Mouse (Mus musculus) forebrain, embryonic 13.5 days (tissue): ENCODE measurements at regions not wholly inside any gene's neighbourhood (a gene's known extent, or its start where the extent isn't known, plus 50 kb on each side); places are given as distances from the start of the nearest gene placed in this dataset.

Source experiments
- ATAC-seq: fragments of 200-750 bp; cut with Nextera tagmentation; 2 replicates; pipeline ENCODE4 v1.8.0; 2017
- H3K27ac ChIP-seq: fragments of 300-500 bp; sonication (generic); 2 replicates; pipeline ENCODE4 v1.5.1; 2015; ENCODE audit warnings: inconsistent platforms, mild to moderate bottlenecking, moderate library complexity
- H3K27me3 ChIP-seq: fragments of 300-500 bp; sonication (generic); 2 replicates; pipeline ENCODE4 v1.6.1; 2015; ENCODE audit warnings: mild to moderate bottlenecking, inconsistent platforms
- H3K36me3 ChIP-seq: fragments of 300-500 bp; sonication (generic); 2 replicates; pipeline ENCODE4 v1.6.1; 2015; ENCODE audit warnings: mild to moderate bottlenecking, inconsistent platforms; ENCODE audit not compliant: poor library complexity, severe bottlenecking
- H3K4me1 ChIP-seq: fragments of 300-500 bp; sonication (generic); 2 replicates; pipeline ENCODE4 v1.6.1; 2015; ENCODE audit warnings: inconsistent platforms
- H3K4me2 ChIP-seq: fragments of 300-500 bp; sonication (generic); 2 replicates; pipeline ENCODE4 v1.6.1; 2015; ENCODE audit warnings: inconsistent platforms, mild to moderate bottlenecking, moderate library complexity
- H3K4me3 ChIP-seq: fragments of 300-500 bp; sonication (generic); 2 replicates; pipeline ENCODE4 v1.5.1; 2015; ENCODE audit warnings: mild to moderate bottlenecking, inconsistent platforms
- H3K9ac ChIP-seq: fragments of 300-500 bp; sonication (generic); 2 replicates; pipeline ENCODE4 v1.6.1; 2015; ENCODE audit warnings: mild to moderate bottlenecking, inconsistent platforms
- H3K9me3 ChIP-seq: fragments of 300-500 bp; sonication (generic); replicated peaks from 2 replicates; pipeline ENCODE4 v1.6.1; 2016; ENCODE audit warnings: inconsistent platforms
- WGBS: fragments of 180-500 bp; shearing (Covaris S2); methylation state at CpG from one replicate; pipeline ENCODE4 v1.1.7; 2015; 5-methylcytosine and 5-hydroxymethylcytosine counted together

- H3K4me2 ChIP-seq: no peak overlapping the region
Observed at GRCm38 (mm10) chr8:109085134-109085533, 408.7 kb upstream of the Pmfbp1 start.

GRCm38 (mm10) chr8:109087781-109088180, 406.0 kb upstream of the Pmfbp1 start:
- no peaks in the 10 kb centered on the region for H3K36me3 ChIP-seq
- H3K9ac ChIP-seq: no peak overlapping the region
- no peak for ATAC-seq
- H3K27ac ChIP-seq: no peak overlapping the region
- no peaks in the 10 kb centered on the region for H3K27me3 ChIP-seq
- no peak overlapping the region for H3K4me2 ChIP-seq
- no peaks in the 10 kb centered on the region for H3K4me1 ChIP-seq
- 56% methylated on average over 1 of the region's 1 CpGs for WGBS
- no peak overlapping the region for H3K4me3 ChIP-seq
- H3K9me3 ChIP-seq: no peaks in the 10 kb centered on the region

More at GRCm38 (mm10) chr8:109085134-109085533, 408.7 kb upstream of the Pmfbp1 start:
- Histone ChIP-seq H3K36me3 (no peaks in the 10 kb centered on the region), H3K27me3 (no peaks in the 10 kb centered on the region), H3K9me3 (no peaks in the 10 kb centered on the region), H3K4me1 (no peaks in the 10 kb centered on the region), H3K4me3 (no peak overlapping the region), H3K27ac (no peak overlapping the region), H3K9ac (no peak overlapping the region)
- no peak for ATAC-seq
- 92% methylated on average over 7 of the region's 7 CpGs for WGBS

- no peaks in the 10 kb centered on the region for H3K9me3 ChIP-seq
- H3K4me2 ChIP-seq: no peak overlapping the region
- H3K27me3 ChIP-seq: no peaks in the 10 kb centered on the region
- WGBS: 91% methylated on average over 15 of the region's 15 CpGs
- H3K27ac ChIP-seq: no peak overlapping the region
- no peaks in the 10 kb centered on the region for H3K36me3 ChIP-seq
- no peaks in the 10 kb centered on the region for H3K4me1 ChIP-seq
- no peak overlapping the region for H3K4me3 ChIP-seq
- ATAC-seq: no peak
- no peak overlapping the region for H3K9ac ChIP-seq
Observed at GRCm38 (mm10) chr8:109099671-109100070, 394.2 kb upstream of the Pmfbp1 start.

GRCm38 (mm10) chr8:109101416-109101815, 392.4 kb upstream of the Pmfbp1 start:
- no peaks in the 10 kb centered on the region for H3K9me3 ChIP-seq
- no peak overlapping the region for H3K9ac ChIP-seq
- H3K4me1 ChIP-seq: 0 out of 2 replicates have a peak, but pooled peaks cover 6% of the 10 kb centered on the region
- WGBS: 78% methylated on average over 5 of the region's 5 CpGs
- H3K27me3 ChIP-seq: no peaks in the 10 kb centered on the region
- no peaks in the 10 kb centered on the region for H3K36me3 ChIP-seq
- ATAC-seq: no peak
- no peak overlapping the region for H3K4me2 ChIP-seq
- H3K4me3 ChIP-seq: no peak overlapping the region
- H3K27ac ChIP-seq: no peak overlapping the region

- Histone ChIP-seq H3K4me1 (0 out of 2 replicates have a peak, but pooled peaks cover 6% of the 10 kb centered on the region), H3K9me3 (no peaks in the 10 kb centered on the region), H3K4me2 (no peak overlapping the region), H3K27me3 (no peaks in the 10 kb centered on the region), H3K36me3 (no peaks in the 10 kb centered on the region), H3K27ac (no peak overlapping the region), H3K9ac (no peak overlapping the region), H3K4me3 (no peak overlapping the region)
- 69% methylated on average over 6 of the region's 6 CpGs for WGBS
- no peak for ATAC-seq
Observed at GRCm38 (mm10) chr8:109104798-109105326, 389.0 kb upstream of the Pmfbp1 start.

- WGBS: 27% methylated on average over 6 of the region's 6 CpGs
- Histone ChIP-seq H3K9ac (no peak overlapping the region), H3K27ac (no peak overlapping the region), H3K36me3 (no peaks in the 10 kb centered on the region), H3K4me1 (0 out of 2 replicates have a peak, but pooled peaks cover 6% of the 10 kb centered on the region), H3K4me2 (no peak overlapping the region), H3K9me3 (no peaks in the 10 kb centered on the region), H3K4me3 (no peak overlapping the region), H3K27me3 (no peaks in the 10 kb centered on the region)
- no peak for ATAC-seq
Observed at GRCm38 (mm10) chr8:109105693-109106092, 388.1 kb upstream of the Pmfbp1 start.

- no peak overlapping the region for H3K4me3 ChIP-seq
- no peak overlapping the region for H3K9ac ChIP-seq
- no peak overlapping the region for H3K27ac ChIP-seq
- H3K4me1 ChIP-seq: 0 out of 2 replicates have a peak, but pooled peaks cover 6% of the 10 kb centered on the region
- WGBS: 54% methylated on average over 9 of the region's 9 CpGs
- no peak for ATAC-seq
- H3K36me3 ChIP-seq: no peaks in the 10 kb centered on the region
- no peaks in the 10 kb centered on the region for H3K9me3 ChIP-seq
- no peak overlapping the region for H3K4me2 ChIP-seq
- H3K27me3 ChIP-seq: no peaks in the 10 kb centered on the region
Observed at GRCm38 (mm10) chr8:109106971-109107370, 386.9 kb upstream of the Pmfbp1 start.

- H3K9ac ChIP-seq: no peak overlapping the region
- no peak overlapping the region for H3K4me2 ChIP-seq
- H3K27ac ChIP-seq: no peak overlapping the region
- ATAC-seq: no peak
- no peaks in the 10 kb centered on the region for H3K9me3 ChIP-seq
- no peak overlapping the region for H3K4me3 ChIP-seq
- H3K27me3 ChIP-seq: no peaks in the 10 kb centered on the region
- no peaks in the 10 kb centered on the region for H3K36me3 ChIP-seq
- 81% methylated on average over 12 of the region's 12 CpGs for WGBS
- H3K4me1 ChIP-seq: 0 out of 2 replicates have a peak, but pooled peaks cover 6% of the 10 kb centered on the region
Observed at GRCm38 (mm10) chr8:109107762-109108161, 386.1 kb upstream of the Pmfbp1 start.

GRCm38 (mm10) chr8:109109390-109109789, 384.4 kb upstream of the Pmfbp1 start:
- Histone ChIP-seq H3K36me3 (no peaks in the 10 kb centered on the region), H3K4me1 (0 out of 2 replicates have a peak, but pooled peaks cover 6% of the 10 kb centered on the region), H3K4me2 (no peak overlapping the region), H3K9me3 (no peaks in the 10 kb centered on the region), H3K27ac (no peak overlapping the region), H3K9ac (no peak overlapping the region), H3K4me3 (no peak overlapping the region), H3K27me3 (no peaks in the 10 kb centered on the region)
- no peak for ATAC-seq
- WGBS: 88% methylated on average over 4 of the region's 4 CpGs

GRCm38 (mm10) chr8:109121776-109122175, 372.1 kb upstream of the Pmfbp1 start:
- H3K36me3 ChIP-seq: no peaks in the 10 kb centered on the region
- H3K27me3 ChIP-seq: no peaks in the 10 kb centered on the region
- WGBS: 4% methylated on average over 6 of the region's 6 CpGs
- peaks cover 6% of the 10 kb centered on the region; the same call in 1 of the 2 replicates for H3K4me1 ChIP-seq
- no peak overlapping the region for H3K4me3 ChIP-seq
- no peak overlapping the region for H3K9ac ChIP-seq
- H3K9me3 ChIP-seq: no peaks in the 10 kb centered on the region
- ATAC-seq: no peak
- no peak overlapping the region for H3K4me2 ChIP-seq
- no peak overlapping the region for H3K27ac ChIP-seq

GRCm38 (mm10) chr8:109142495-109143158, 351.2 kb upstream of the Pmfbp1 start:
- 88% methylated on average over 8 of the region's 8 CpGs for WGBS
- no peaks in the 10 kb centered on the region for H3K27me3 ChIP-seq

GRCm38 (mm10) chr8:109151711-109152110, 342.1 kb upstream of the Pmfbp1 start:
- no peak overlapping the region for H3K4me2 ChIP-seq
- no peak overlapping the region for H3K27ac ChIP-seq
- no peaks in the 10 kb centered on the region for H3K9me3 ChIP-seq
- 88% methylated on average over 4 of the region's 4 CpGs for WGBS
- H3K4me3 ChIP-seq: no peak overlapping the region
- no peak for ATAC-seq
- no peaks in the 10 kb centered on the region for H3K36me3 ChIP-seq
- H3K27me3 ChIP-seq: no peaks in the 10 kb centered on the region
- H3K9ac ChIP-seq: no peak overlapping the region
- no peaks in the 10 kb centered on the region for H3K4me1 ChIP-seq

More at GRCm38 (mm10) chr8:109142495-109143158, 351.2 kb upstream of the Pmfbp1 start:
- H3K4me1 ChIP-seq: no peaks in the 10 kb centered on the region
- H3K36me3 ChIP-seq: no peaks in the 10 kb centered on the region
- no peak overlapping the region for H3K9ac ChIP-seq
- ATAC-seq: no peak
- no peak overlapping the region for H3K27ac ChIP-seq
- no peak overlapping the region for H3K4me3 ChIP-seq
- H3K9me3 ChIP-seq: no peaks in the 10 kb centered on the region
- H3K4me2 ChIP-seq: no peak overlapping the region
